Mouse (Mus musculus): ENCODE results near the gene Mesd. TPM values are rescaled to one million over a fixed set of nuclear protein-coding genes. Genes with fewer than 3 reads are reported as not detected.

Gene Mesd
- polyA plus RNA-seq, 1 experiment from 2014 or later = 105 TPM

- WGBS = 80% methylated on average over 9 of the region's 9 CpGs
- H3K4me3 ChIP-seq (replicated peaks) = no peak overlapping the region
- H3K36me3 ChIP-seq = no peaks in the 10 kb centered on the region
- H3K4me2 ChIP-seq = no peak overlapping the region
- peaks cover 7% of the 10 kb centered on the region for H3K4me1 ChIP-seq (replicated peaks)
- H3K27ac ChIP-seq = no peak overlapping the region
- H3K27me3 ChIP-seq = no peaks in the 10 kb centered on the region
- H3K9me3 ChIP-seq = no peaks in the 10 kb centered on the region
- no peak overlapping the region for H3K9ac ChIP-seq (replicated peaks)
- ATAC-seq (ENCODE audit: insufficient number of reproducible peaks, insufficient read depth, low FRiP score, low TSS enrichment, low read depth) = no peak
Measured at GRCm38 (mm10) chr7:83856353-83857207, 27.7 kb upstream of the Mesd start.

GRCm38 (mm10) chr7:83857208-83857488 lies 27.1 kb upstream of the Mesd start:
- no peaks in the 10 kb centered on the region for H3K36me3 ChIP-seq
- no peak overlapping the region for H3K9ac ChIP-seq (replicated peaks)
- no peak overlapping the region for H3K4me3 ChIP-seq (replicated peaks)
- H3K4me2 ChIP-seq = no peak overlapping the region
- no peaks in the 10 kb centered on the region for H3K27me3 ChIP-seq
- no peaks in the 10 kb centered on the region for H3K9me3 ChIP-seq
- peaks cover 7% of the 10 kb centered on the region for H3K4me1 ChIP-seq (replicated peaks)
- no peak for ATAC-seq (ENCODE audit: insufficient number of reproducible peaks, insufficient read depth, low FRiP score, low TSS enrichment, low read depth)
- no peak overlapping the region for H3K27ac ChIP-seq
- WGBS = 84% methylated on average over 2 of the region's 2 CpGs

GRCm38 (mm10) chr7:83857921-83858320 lies 26.3 kb upstream of the Mesd start:
- Histone ChIP-seq H3K27ac (no peak overlapping the region), H3K27me3 (no peaks in the 10 kb centered on the region), H3K4me3 (replicated peaks) (no peak overlapping the region), H3K4me2 (no peak overlapping the region), H3K36me3 (no peaks in the 10 kb centered on the region), H3K4me1 (replicated peaks) (peaks cover 3% of the 10 kb centered on the region; the same call in 1 of the 2 replicates), H3K9me3 (no peaks in the 10 kb centered on the region), H3K9ac (replicated peaks) (no peak overlapping the region)
- no peak for ATAC-seq (ENCODE audit: insufficient number of reproducible peaks, insufficient read depth, low FRiP score, low TSS enrichment, low read depth)
- 93% methylated on average over 3 of the region's 3 CpGs for WGBS

GRCm38 (mm10) chr7:83859378-83860083 lies 24.7 kb upstream of the Mesd start:
- H3K9me3 ChIP-seq = no peaks in the 10 kb centered on the region
- WGBS = 54% methylated on average over 4 of the region's 4 CpGs
- no peak overlapping the region for H3K4me3 ChIP-seq (replicated peaks)
- H3K36me3 ChIP-seq = no peaks in the 10 kb centered on the region
- H3K27me3 ChIP-seq = no peaks in the 10 kb centered on the region
- H3K9ac ChIP-seq (replicated peaks) = no peak overlapping the region
- ATAC-seq (ENCODE audit: insufficient number of reproducible peaks, insufficient read depth, low FRiP score, low TSS enrichment, low read depth) = no peak
- no peak overlapping the region for H3K27ac ChIP-seq
- H3K4me2 ChIP-seq = no peak overlapping the region
- peaks cover 3% of the 10 kb centered on the region; the same call in 1 of the 2 replicates for H3K4me1 ChIP-seq (replicated peaks)

- Histone ChIP-seq H3K4me1 (replicated peaks) (no peaks in the 10 kb centered on the region), H3K4me2 (no peak overlapping the region), H3K9ac (replicated peaks) (no peak overlapping the region), H3K36me3 (no peaks in the 10 kb centered on the region), H3K4me3 (replicated peaks) (no peak overlapping the region), H3K9me3 (no peaks in the 10 kb centered on the region), H3K27ac (no peak overlapping the region), H3K27me3 (no peaks in the 10 kb centered on the region)
- no peak for ATAC-seq (ENCODE audit: insufficient number of reproducible peaks, insufficient read depth, low FRiP score, low TSS enrichment, low read depth)
- WGBS = 61% methylated on average over 2 of the region's 2 CpGs
Measured at GRCm38 (mm10) chr7:83863554-83863953, 20.7 kb upstream of the Mesd start.

GRCm38 (mm10) chr7:83868200-83868599 lies 16.1 kb upstream of the Mesd start:
- Histone ChIP-seq H3K9me3 (no peaks in the 10 kb centered on the region), H3K27ac (no peak overlapping the region), H3K4me2 (no peak overlapping the region), H3K4me3 (replicated peaks) (no peak overlapping the region), H3K27me3 (no peaks in the 10 kb centered on the region), H3K4me1 (replicated peaks) (0 out of 2 replicates have a peak, but pooled peaks cover 6% of the 10 kb centered on the region), H3K9ac (replicated peaks) (no peak overlapping the region), H3K36me3 (no peaks in the 10 kb centered on the region)
- ATAC-seq (ENCODE audit: insufficient number of reproducible peaks, insufficient read depth, low FRiP score, low TSS enrichment, low read depth) = no peak
- WGBS = 86% methylated on average over 3 of the region's 3 CpGs

- Histone ChIP-seq H3K36me3 (no peaks in the 10 kb centered on the region), H3K27me3 (no peaks in the 10 kb centered on the region), H3K9ac (replicated peaks) (no peak overlapping the region), H3K9me3 (no peaks in the 10 kb centered on the region), H3K4me1 (replicated peaks) (0 out of 2 replicates have a peak, but pooled peaks cover 6% of the 10 kb centered on the region), H3K4me2 (no peak overlapping the region), H3K4me3 (replicated peaks) (no peak overlapping the region), H3K27ac (no peak overlapping the region)
- 43% methylated on average over 5 of the region's 5 CpGs for WGBS
- ATAC-seq (ENCODE audit: insufficient number of reproducible peaks, insufficient read depth, low FRiP score, low TSS enrichment, low read depth) = no peak
Measured at GRCm38 (mm10) chr7:83869839-83870543, 14.3 kb upstream of the Mesd start.

GRCm38 (mm10) chr7:83877088-83877487 lies 7.2 kb upstream of the Mesd start:
- peaks cover 17% of the 10 kb centered on the region for H3K36me3 ChIP-seq

GRCm38 (mm10) chr7:83878676-83879448 lies 5.4 kb upstream of the Mesd start:
- Histone ChIP-seq H3K4me3 (replicated peaks) (no peak overlapping the region), H3K4me2 (peak overlapping the region; percentile 97), H3K4me1 (replicated peaks) (peaks cover 58% of the 10 kb centered on the region), H3K27ac (peak overlapping the region; percentile 53; the same call in 1 of the 2 replicates), H3K9me3 (no peaks in the 10 kb centered on the region), H3K36me3 (peaks cover 21% of the 10 kb centered on the region), H3K27me3 (no peaks in the 10 kb centered on the region), H3K9ac (replicated peaks) (no peak overlapping the region)
- ATAC-seq (ENCODE audit: insufficient number of reproducible peaks, insufficient read depth, low FRiP score, low TSS enrichment, low read depth) = no peak
- 28% methylated on average over 5 of the region's 5 CpGs for WGBS

More at GRCm38 (mm10) chr7:83877088-83877487, 7.2 kb upstream of the Mesd start:
- H3K4me2 ChIP-seq = no peak overlapping the region
- WGBS = 69% methylated on average over 3 of the region's 3 CpGs
- H3K27me3 ChIP-seq = no peaks in the 10 kb centered on the region
- no peak for ATAC-seq (ENCODE audit: insufficient number of reproducible peaks, insufficient read depth, low FRiP score, low TSS enrichment, low read depth)
- H3K9ac ChIP-seq (replicated peaks) = no peak overlapping the region
- no peak overlapping the region for H3K27ac ChIP-seq
- H3K9me3 ChIP-seq = no peaks in the 10 kb centered on the region
- no peak overlapping the region for H3K4me3 ChIP-seq (replicated peaks)
- peaks cover 43% of the 10 kb centered on the region for H3K4me1 ChIP-seq (replicated peaks)

- Histone ChIP-seq H3K27me3 (no peaks in the 10 kb centered on the region), H3K4me2 (peak overlapping the region; percentile 97), H3K27ac (0 out of 2 replicates have a peak overlapping the region, but pooled peaks have one; percentile 97), H3K9ac (replicated peaks) (peak overlapping the region; percentile 89), H3K4me1 (replicated peaks) (peaks cover 69% of the 10 kb centered on the region), H3K9me3 (0 out of 2 replicates have a peak, but pooled peaks cover 5% of the 10 kb centered on the region), H3K36me3 (peaks cover 12% of the 10 kb centered on the region), H3K4me3 (replicated peaks) (peak overlapping the region; percentile 85)
- 89% methylated on average over 35 of the region's 35 CpGs for WGBS
- no peak for ATAC-seq (ENCODE audit: insufficient number of reproducible peaks, insufficient read depth, low FRiP score, low TSS enrichment, low read depth)
Measured at GRCm38 (mm10) chr7:83882150-83882632, 2.1 kb upstream of the Mesd start.
